Mouse (Mus musculus) heart, embryonic 13.5 days (tissue): ENCODE results near the gene Tecpr1. TPM values are rescaled to one million over a fixed set of nuclear protein-coding genes. Genes with fewer than 3 reads are reported as not detected.

ENCODE experiments used
- ATAC-seq: fragments of 200-750 bp; cut with Nextera tagmentation; 2 replicates; pipeline ENCODE4 v1.8.0; 2017; ENCODE audit warnings: moderate TSS enrichment; ENCODE audit not compliant: insufficient number of reproducible peaks, low FRiP score, low TSS enrichment; ENCODE audit errors: extremely low read depth
- H3K27ac ChIP-seq: fragments of 300-500 bp; sonication (generic); replicated peaks from 2 replicates; pipeline ENCODE4 v1.5.1; 2015; ENCODE audit warnings: moderate library complexity, mild to moderate bottlenecking, inconsistent platforms
- H3K27me3 ChIP-seq: fragments of 300-500 bp; sonication (generic); replicated peaks from 2 replicates; pipeline ENCODE4 v1.6.1; 2015; ENCODE audit warnings: mild to moderate bottlenecking, inconsistent platforms
- H3K36me3 ChIP-seq: fragments of 300-500 bp; sonication (generic); 2 replicates; pipeline ENCODE4 v1.6.1; 2015; ENCODE audit warnings: mild to moderate bottlenecking, inconsistent platforms
- H3K4me1 ChIP-seq: fragments of 300-500 bp; sonication (generic); 2 replicates; pipeline ENCODE4 v1.6.1; 2015; ENCODE audit warnings: inconsistent platforms
- H3K4me2 ChIP-seq: fragments of 300-500 bp; sonication (generic); 2 replicates; pipeline ENCODE4 v1.6.1; 2015; ENCODE audit warnings: inconsistent platforms, mild to moderate bottlenecking, moderate library complexity
- H3K4me3 ChIP-seq: fragments of 300-500 bp; sonication (generic); 2 replicates; pipeline ENCODE4 v1.5.1; 2015; ENCODE audit warnings: moderate library complexity, mild to moderate bottlenecking, inconsistent platforms
- H3K9ac ChIP-seq: fragments of 300-500 bp; sonication (generic); 2 replicates; pipeline ENCODE4 v1.6.1; 2015; ENCODE audit warnings: inconsistent platforms, mild to moderate bottlenecking, moderate library complexity
- H3K9me3 ChIP-seq: fragments of 300-500 bp; sonication (generic); 2 replicates; pipeline ENCODE4 v1.6.1; 2016; ENCODE audit warnings: inconsistent platforms
- WGBS: fragments of 180-500 bp; shearing (Covaris S2); methylation state at CpG from one replicate; pipeline ENCODE4 v1.1.7; 2015; ENCODE audit warnings: mixed read lengths; 5-methylcytosine and 5-hydroxymethylcytosine counted together
- polyA plus RNA-seq: library from polyadenylated mRNA; unstranded; fragments of >200 nt; fragmentation: Nextera tagmentation; extraction: Ambion mirVana; gene quantifications from 2 replicates; pipeline ENCODE4 v1.2.1, GENCODE M21; 2015

Gene Tecpr1
- polyA plus RNA-seq, 1 experiment from 2014 or later, result 14.7 TPM

DNA sequence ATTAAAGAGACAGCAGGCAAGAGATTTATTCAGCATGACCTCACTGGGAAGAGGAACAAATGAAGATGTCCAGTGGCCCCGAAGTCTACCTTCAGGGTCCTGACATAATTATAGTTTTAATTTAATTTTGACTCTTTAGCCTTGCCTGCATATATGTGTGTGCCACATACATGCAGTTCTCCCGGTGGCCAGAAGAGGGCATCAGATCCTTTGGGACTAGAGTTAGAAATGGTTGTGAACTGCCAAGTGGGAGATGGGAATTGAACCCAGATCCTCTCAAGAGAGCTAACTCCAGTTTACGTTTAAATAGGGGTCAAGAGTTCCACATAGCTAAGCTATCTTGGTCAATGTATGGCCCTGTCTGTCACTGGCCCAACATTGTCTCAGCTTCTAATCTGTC, 26.5 kb upstream of the Tecpr1 start:
- no peak for ATAC-seq
- H3K27ac ChIP-seq, result no peak overlapping the region
- 82% methylated on average over 3 of the region's 3 CpGs for WGBS

DNA sequence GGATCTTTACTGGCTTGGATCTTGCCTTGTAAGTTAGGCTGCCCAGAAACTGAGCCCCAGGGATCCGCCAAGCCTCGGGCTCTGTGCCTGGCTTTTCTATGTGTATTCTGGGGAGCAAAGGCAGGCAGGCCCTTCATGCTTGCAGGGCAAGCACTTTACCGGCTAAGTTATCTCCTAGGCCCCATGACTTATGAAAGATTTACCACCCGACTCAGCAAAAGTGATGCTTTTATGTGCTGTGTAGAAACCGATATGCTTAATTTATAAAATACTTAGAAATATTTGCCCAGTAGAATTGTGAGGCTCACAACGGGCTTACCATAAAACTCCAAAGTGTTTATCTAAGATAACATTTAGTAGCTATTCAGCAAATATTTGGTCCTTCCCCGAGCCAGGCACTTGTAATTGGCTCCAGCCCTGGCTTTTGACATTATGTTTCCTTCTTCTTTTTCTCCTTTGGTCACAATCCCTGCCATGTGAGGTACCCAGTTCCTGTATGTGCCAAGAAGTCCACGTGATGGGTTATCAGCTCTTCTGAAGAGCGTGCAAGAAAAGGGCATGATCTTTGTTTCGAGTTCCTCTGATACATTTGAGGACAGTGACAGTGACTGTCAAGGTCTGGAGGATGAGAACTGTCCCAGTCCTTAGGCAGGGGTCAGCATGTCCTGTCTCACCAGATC, 24.6 kb upstream of the Tecpr1 start:
- 47% methylated on average over 10 of the region's 10 CpGs for WGBS
- Histone ChIP-seq H3K9ac (no peak overlapping the region), H3K27me3 (no peaks in the 10 kb centered on the region), H3K27ac (peak overlapping the region; percentile 16; the same call in 1 of the 2 replicates), H3K4me3 (no peak overlapping the region), H3K4me1 (peaks cover 16% of the 10 kb centered on the region), H3K36me3 (no peaks in the 10 kb centered on the region), H3K4me2 (no peak overlapping the region), H3K9me3 (no peaks in the 10 kb centered on the region)
- no peak for ATAC-seq

More for the DNA sequence above, 26.5 kb upstream of the Tecpr1 start:
- no peaks in the 10 kb centered on the region for H3K9me3 ChIP-seq
- H3K4me2 ChIP-seq, result no peak overlapping the region
- H3K27me3 ChIP-seq, result no peaks in the 10 kb centered on the region
- peaks cover 25% of the 10 kb centered on the region for H3K4me1 ChIP-seq
- H3K36me3 ChIP-seq, result no peaks in the 10 kb centered on the region
- no peak overlapping the region for H3K4me3 ChIP-seq
- no peak overlapping the region for H3K9ac ChIP-seq

DNA sequence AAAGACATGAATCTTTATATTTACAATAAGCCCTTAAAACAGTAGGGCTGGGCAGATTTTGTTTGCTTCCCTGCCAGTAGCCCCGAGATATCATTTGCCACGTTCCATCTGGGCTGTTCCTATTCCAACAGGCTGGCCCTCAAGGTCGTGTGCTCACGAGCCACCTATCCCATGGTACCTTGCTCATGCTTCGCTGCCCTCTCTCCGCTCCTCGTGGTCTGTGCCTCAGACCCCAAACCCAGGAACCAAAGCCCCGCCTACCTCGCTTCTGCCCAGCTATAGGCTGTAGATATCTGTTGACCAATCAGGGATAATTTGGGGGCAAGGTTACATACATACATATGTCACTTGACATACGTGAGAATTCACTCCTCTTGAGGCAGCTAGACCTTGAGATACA, 23.9 kb upstream of the Tecpr1 start:
- 73% methylated on average over 10 of the region's 10 CpGs for WGBS
- peaks cover 22% of the 10 kb centered on the region for H3K4me1 ChIP-seq
- H3K27ac ChIP-seq, result peak overlapping the region; percentile 16; the same call in 1 of the 2 replicates
- H3K9ac ChIP-seq, result no peak overlapping the region
- no peaks in the 10 kb centered on the region for H3K27me3 ChIP-seq
- no peak overlapping the region for H3K4me2 ChIP-seq
- no peaks in the 10 kb centered on the region for H3K9me3 ChIP-seq
- no peak for ATAC-seq
- no peaks in the 10 kb centered on the region for H3K36me3 ChIP-seq
- no peak overlapping the region for H3K4me3 ChIP-seq

DNA sequence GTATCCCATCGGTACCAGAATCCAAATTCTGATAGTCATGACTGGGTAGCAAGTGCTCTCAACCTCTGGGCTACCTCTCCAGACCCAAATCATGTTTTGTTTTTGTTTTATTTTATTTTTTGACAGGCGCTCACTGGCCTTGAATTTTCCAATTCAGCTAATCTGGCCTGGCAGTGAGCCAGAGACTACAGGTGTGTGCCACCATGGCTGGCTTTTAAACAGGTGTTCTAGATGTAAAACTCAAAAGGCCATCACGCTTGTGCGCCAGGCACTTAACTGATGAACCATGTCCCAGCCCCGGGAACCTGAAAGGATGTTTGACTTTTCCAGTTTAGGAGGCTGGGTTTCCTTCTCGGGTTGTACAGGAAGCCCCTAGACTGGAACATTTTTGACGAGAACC, 23.3 kb upstream of the Tecpr1 start:
- Histone ChIP-seq H3K9ac (no peak overlapping the region), H3K4me2 (no peak overlapping the region), H3K27ac (no peak overlapping the region), H3K27me3 (no peaks in the 10 kb centered on the region), H3K4me3 (no peak overlapping the region), H3K9me3 (no peaks in the 10 kb centered on the region), H3K36me3 (no peaks in the 10 kb centered on the region), H3K4me1 (peaks cover 24% of the 10 kb centered on the region)
- 66% methylated on average over 7 of the region's 7 CpGs for WGBS
- no peak for ATAC-seq

DNA sequence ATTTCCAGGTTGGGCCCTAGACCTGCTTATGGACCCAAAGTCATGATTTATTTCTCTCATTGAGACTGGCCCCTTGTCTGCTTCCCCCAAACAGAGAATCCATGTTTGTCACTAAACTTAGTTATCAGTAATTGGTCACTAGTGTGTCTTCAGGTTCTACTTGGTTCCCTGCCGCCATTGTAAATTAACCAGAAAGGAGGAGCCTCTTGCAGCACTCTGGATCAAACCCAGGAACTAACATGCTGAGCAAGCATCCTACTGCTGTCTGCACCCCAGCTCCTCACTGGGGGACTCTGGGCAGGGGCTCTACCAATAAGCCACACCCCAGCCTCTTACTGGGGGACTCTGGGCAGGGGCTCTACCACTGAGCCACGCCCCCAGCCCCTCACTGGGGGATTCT, 22.2 kb upstream of the Tecpr1 start:
- no peaks in the 10 kb centered on the region for H3K27me3 ChIP-seq
- no peaks in the 10 kb centered on the region for H3K9me3 ChIP-seq
- H3K4me3 ChIP-seq, result no peak overlapping the region
- peaks cover 24% of the 10 kb centered on the region for H3K4me1 ChIP-seq
- no peak overlapping the region for H3K9ac ChIP-seq
- no peak for ATAC-seq
- H3K36me3 ChIP-seq, result no peaks in the 10 kb centered on the region
- no peak overlapping the region for H3K27ac ChIP-seq
- H3K4me2 ChIP-seq, result no peak overlapping the region
- 83% methylated on average over 2 of the region's 2 CpGs for WGBS

DNA sequence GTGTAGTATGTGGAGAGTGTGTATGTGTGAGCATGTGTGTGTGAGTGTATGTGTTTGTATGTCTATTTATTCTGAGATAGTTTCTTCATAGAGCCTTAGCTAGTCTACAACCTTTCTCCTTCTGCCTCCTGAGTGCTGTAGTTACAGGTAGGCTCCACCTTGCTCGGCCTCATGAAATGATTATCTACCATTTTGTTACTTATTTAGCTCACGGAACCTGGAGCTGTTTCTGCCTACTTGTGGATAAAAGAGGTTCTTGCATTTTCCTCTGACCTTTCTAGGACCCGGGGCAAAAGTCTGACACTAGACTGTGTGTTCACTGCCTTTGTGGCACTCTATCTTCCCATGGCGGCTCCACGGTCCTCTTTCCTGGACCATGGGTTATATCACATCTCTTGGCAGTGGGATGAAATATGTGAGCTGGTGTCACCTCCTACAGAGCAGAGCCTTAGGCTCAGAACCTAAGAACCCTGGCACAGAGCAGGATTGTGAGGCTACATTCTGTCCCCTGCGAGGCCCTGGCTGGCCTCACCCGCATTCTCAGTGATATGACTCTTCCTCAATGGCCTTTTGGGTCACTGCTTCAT, 20.6 kb upstream of the Tecpr1 start, which contains the start of gene Bri3:
Gene Bri3 (plus strand): TSS at position 537 of the 587 bp plus-strand sequence.
- Histone ChIP-seq H3K9ac (no peak within 1 kb of the TSS), H3K4me2 (no peak within 1 kb of the TSS), H3K27me3 (no peaks in the 10 kb centered on the region), H3K4me1 (peaks cover 24% of the 10 kb centered on the region), H3K4me3 (no peak within 1 kb of the TSS), H3K9me3 (no peaks in the 10 kb centered on the region), H3K27ac (no peak within 1 kb of the TSS), H3K36me3 (no peaks in the 10 kb centered on the region)
- ATAC-seq, result no peak
- WGBS, result 80% methylated on average over 7 of the region's 7 CpGs

DNA sequence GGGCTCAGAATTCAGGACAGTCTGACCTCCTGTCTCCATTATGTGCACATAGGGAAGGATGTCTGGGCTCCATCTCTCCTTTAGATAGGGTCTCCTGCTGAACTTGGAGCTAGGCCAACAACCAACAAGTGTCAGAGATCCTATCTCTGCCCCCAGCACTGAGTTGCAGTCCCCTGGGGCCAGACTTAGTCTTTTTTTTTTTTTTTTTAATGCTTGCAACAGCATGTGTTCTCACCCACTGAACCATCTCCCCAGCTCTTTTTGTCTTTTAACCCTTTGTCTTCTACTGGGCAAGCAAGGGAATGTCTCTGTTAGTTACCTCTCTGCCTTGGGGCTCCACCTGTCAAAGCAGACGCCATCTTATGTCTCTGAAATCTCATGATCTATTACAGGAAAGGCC, 15.6 kb upstream of the Tecpr1 start:
- Histone ChIP-seq H3K4me2 (no peak overlapping the region), H3K9me3 (0 out of 2 replicates have a peak, but pooled peaks cover 3% of the 10 kb centered on the region), H3K9ac (no peak overlapping the region), H3K27me3 (no peaks in the 10 kb centered on the region), H3K4me1 (peaks cover 7% of the 10 kb centered on the region), H3K4me3 (no peak overlapping the region), H3K27ac (no peak overlapping the region), H3K36me3 (no peaks in the 10 kb centered on the region)
- no peak for ATAC-seq
- 82% methylated on average over 1 of the region's 1 CpGs for WGBS

DNA sequence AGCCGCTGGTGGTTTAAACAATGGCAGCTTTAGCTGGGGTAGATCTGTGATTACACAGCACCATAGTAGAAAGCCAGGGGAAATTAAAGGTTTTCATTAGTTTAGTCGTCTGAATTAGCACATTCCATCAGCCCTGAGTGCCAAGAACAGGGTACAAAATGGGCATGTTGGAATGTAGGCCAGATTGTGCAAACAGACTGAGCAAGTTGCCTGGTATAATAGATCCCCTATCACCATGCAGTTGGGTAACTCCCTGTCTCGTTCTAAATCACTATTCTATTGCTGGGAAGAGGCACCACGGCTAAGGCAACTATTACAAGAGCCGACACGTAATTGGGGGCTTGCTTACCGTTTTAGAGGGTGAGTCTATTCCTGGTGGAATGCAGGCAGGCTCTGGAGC, 11.3 kb upstream of the Tecpr1 start:
- Histone ChIP-seq H3K4me3 (no peak overlapping the region), H3K9ac (no peak overlapping the region), H3K27ac (no peak overlapping the region), H3K9me3 (peaks cover 9% of the 10 kb centered on the region; the same call in 1 of the 2 replicates), H3K4me2 (no peak overlapping the region), H3K36me3 (no peaks in the 10 kb centered on the region), H3K4me1 (no peaks in the 10 kb centered on the region), H3K27me3 (no peaks in the 10 kb centered on the region)
- 81% methylated on average over 7 of the region's 7 CpGs for WGBS
- no peak for ATAC-seq

DNA sequence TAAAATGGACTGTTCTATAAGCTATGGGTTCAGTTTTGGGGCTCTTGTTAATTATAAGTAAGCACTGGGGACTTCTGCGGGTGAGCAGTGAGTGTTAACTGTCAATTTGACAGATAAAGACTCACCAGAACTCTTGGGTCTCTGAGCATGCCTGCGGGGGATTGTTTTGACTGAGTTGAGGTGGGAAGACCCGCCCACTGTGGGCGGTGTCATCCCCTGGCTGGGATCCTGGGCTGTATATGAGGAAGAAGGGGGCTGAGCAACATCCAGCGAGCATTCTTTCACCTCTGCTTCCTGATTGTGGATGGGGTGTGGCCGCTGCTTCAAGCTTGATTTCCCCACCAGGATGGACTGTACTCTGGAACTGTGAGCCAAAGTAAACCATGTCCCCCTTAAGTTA, 10.8 kb upstream of the Tecpr1 start:
- Histone ChIP-seq H3K27ac (no peak overlapping the region), H3K4me1 (no peaks in the 10 kb centered on the region), H3K4me2 (no peak overlapping the region), H3K9me3 (peaks cover 9% of the 10 kb centered on the region; the same call in 1 of the 2 replicates), H3K36me3 (no peaks in the 10 kb centered on the region), H3K27me3 (no peaks in the 10 kb centered on the region), H3K9ac (no peak overlapping the region), H3K4me3 (no peak overlapping the region)
- WGBS, result 64% methylated on average over 6 of the region's 6 CpGs
- no peak for ATAC-seq

DNA sequence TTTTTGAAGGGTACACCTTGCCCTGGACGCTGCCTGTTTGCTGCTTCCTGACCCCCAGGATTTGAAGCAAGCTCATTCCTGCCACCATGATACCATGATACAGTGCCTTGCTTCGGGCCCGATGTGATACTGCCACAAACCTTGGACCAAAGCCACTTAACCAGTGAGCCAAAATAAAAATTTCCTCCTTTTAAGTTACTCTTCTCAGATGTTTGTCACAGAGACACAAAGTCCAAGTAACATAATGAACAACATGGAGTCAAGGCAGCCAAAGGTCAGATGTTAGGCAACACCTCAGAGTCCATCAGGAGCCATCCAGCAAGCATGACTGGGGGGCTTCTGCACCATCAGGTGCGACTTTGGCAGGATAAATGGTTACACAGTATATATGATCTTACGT, 9.1 kb upstream of the Tecpr1 start:
- peaks cover 9% of the 10 kb centered on the region; the same call in 1 of the 2 replicates for H3K9me3 ChIP-seq
- no peak overlapping the region for H3K27ac ChIP-seq
- WGBS, result 84% methylated on average over 5 of the region's 5 CpGs
- H3K27me3 ChIP-seq, result no peaks in the 10 kb centered on the region
- H3K36me3 ChIP-seq, result no peaks in the 10 kb centered on the region
- H3K9ac ChIP-seq, result no peak overlapping the region
- H3K4me3 ChIP-seq, result no peak overlapping the region
- ATAC-seq, result no peak
- H3K4me2 ChIP-seq, result no peak overlapping the region
- no peaks in the 10 kb centered on the region for H3K4me1 ChIP-seq

DNA sequence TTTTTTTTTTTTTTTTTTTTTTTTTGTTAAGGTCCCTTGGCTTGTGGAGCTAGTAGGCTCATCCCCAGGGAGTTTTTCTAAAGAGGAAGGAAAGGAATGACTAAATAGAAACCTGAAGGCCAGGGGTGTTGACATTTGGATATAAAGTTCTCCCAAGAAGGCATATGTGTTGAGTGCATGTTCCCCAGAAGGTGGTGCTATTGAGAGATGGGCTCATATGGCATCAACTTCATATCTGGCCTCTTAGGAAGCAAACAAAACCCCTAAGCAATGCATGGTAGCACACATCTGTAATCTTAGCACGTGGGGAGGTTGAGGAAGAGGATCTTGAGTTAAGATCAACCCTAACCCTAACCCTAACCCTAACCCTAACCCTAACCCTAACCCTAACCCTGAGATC, 8.0 kb upstream of the Tecpr1 start:
- Histone ChIP-seq H3K4me1 (no peaks in the 10 kb centered on the region), H3K27me3 (no peaks in the 10 kb centered on the region), H3K4me3 (no peak overlapping the region), H3K4me2 (no peak overlapping the region), H3K36me3 (no peaks in the 10 kb centered on the region), H3K27ac (no peak overlapping the region), H3K9me3 (peaks cover 9% of the 10 kb centered on the region; the same call in 1 of the 2 replicates), H3K9ac (no peak overlapping the region)
- ATAC-seq, result no peak
- WGBS, result 67% methylated on average over 1 of the region's 1 CpGs

DNA sequence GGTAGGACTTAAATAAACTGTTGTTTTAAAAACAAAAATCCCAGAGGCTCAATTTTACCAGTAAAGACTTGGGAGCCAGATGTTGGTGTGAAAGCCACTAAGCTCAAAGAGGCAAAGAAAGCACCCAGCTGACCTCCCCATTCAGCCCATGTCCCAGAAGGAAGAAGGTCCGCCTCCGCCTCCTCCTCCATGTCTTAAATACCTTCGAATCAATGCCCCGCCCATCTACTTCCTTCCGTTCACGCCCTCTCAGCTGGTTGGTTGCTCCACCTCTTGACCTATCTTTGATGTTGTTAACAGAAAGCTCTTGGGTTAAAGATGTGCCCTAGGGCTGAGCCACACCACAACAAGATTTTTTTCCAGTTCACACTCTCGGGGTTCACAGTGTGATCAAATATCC, 6.8 kb upstream of the Tecpr1 start:
- 80% methylated on average over 7 of the region's 7 CpGs for WGBS
- H3K4me1 ChIP-seq, result no peaks in the 10 kb centered on the region

More for the DNA sequence above, 6.8 kb upstream of the Tecpr1 start:
- H3K27ac ChIP-seq, result no peak overlapping the region
- no peak overlapping the region for H3K4me2 ChIP-seq
- no peak overlapping the region for H3K4me3 ChIP-seq
- H3K36me3 ChIP-seq, result no peaks in the 10 kb centered on the region
- ATAC-seq, result no peak
- no peak overlapping the region for H3K9ac ChIP-seq
- H3K27me3 ChIP-seq, result no peaks in the 10 kb centered on the region
- peaks cover 9% of the 10 kb centered on the region; the same call in 1 of the 2 replicates for H3K9me3 ChIP-seq
